Mouse (Mus musculus): ENCODE data around the gene Gng7. TPM values are rescaled to one million over a fixed set of nuclear protein-coding genes. Genes with fewer than 3 reads are reported as not detected.

The Gng7 gene
- polyA plus RNA-seq, 1 experiment from 2014 or later, result 7.0 TPM

DNA sequence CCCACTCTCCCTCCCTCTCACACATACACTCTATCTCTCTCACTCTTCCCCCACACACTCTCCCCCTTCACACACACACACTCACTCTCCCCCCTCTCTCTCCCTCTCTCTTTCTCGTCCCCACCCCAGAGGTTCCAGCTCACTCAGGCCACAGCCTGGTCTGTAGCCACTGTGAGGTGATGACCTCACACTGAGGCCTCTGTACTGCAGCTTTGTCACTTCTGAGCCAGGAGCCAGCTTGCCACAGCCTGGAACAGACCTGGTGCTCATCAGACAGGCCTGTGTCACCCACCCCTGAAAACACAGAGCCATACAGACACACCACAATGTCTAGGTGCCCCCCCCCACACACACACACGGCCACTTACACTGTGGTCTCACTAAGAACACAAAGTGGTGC lies 5.5 kb upstream of the Gng7 start:
- Histone ChIP-seq H3K27me3 (ENCODE audit: control insufficient read depth, insufficient read depth, low read length) (peaks cover 7% of the 10 kb centered on the region), H3K4me3 (ENCODE audit: low read depth, low read length) (no peak overlapping the region), H3K9ac (ENCODE audit: low read length) (no peak overlapping the region), H3K4me2 (no peak overlapping the region), H3K36me3 (ENCODE audit: control insufficient read depth, insufficient read depth, low read length) (no peaks in the 10 kb centered on the region), H3K27ac (ENCODE audit: low read depth, low read length) (no peak overlapping the region), H3K4me1 (ENCODE audit: control insufficient read depth, insufficient read depth, low read length) (peaks cover 4% of the 10 kb centered on the region; the same call in 1 of the 2 replicates), H3K9me3 (ENCODE audit: control insufficient read depth, low read length) (no peaks in the 10 kb centered on the region)
- 75% methylated on average over 2 of the region's 2 CpGs for WGBS
- ATAC-seq (ENCODE audit: low FRiP score) (no peak), DNase-seq (ENCODE audit: low spot score, missing footprints) (no peak)

DNA sequence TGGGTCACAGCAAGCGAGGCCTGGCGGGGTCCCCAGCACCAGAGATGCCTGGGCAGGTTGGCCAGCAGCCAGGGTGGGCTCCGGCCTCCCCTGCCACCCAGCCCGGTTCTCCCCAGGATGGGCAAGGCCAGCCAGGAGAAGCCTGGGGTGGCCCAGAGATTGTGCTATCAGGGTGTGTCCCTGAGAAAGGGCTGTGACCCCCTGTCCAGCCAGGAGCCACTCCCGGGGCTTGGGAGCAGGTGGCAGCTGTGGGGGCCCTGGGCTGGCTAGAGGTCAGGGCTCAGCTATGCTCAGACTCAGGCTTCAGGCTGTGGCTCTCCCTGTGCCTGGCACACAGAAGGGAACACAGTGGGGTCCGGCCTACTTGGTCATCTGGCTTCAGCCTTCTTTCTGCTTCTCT lies 4.9 kb upstream of the Gng7 start:
- H3K4me2 ChIP-seq, result no peak overlapping the region
- 73% methylated on average over 6 of the region's 6 CpGs for WGBS
- H3K36me3 ChIP-seq (ENCODE audit: control insufficient read depth, insufficient read depth, low read length), result no peaks in the 10 kb centered on the region
- no peaks in the 10 kb centered on the region for H3K9me3 ChIP-seq (ENCODE audit: control insufficient read depth, low read length)
- ATAC-seq (ENCODE audit: low FRiP score), result no peak
- no peak overlapping the region for H3K27ac ChIP-seq (ENCODE audit: low read depth, low read length)
- H3K9ac ChIP-seq (ENCODE audit: low read length), result no peak overlapping the region
- DNase-seq (ENCODE audit: low spot score, missing footprints), result no peak
- H3K4me1 ChIP-seq (ENCODE audit: control insufficient read depth, insufficient read depth, low read length), result peaks cover under 1% of the 10 kb centered on the region; the same call in 1 of the 2 replicates
- no peak overlapping the region for H3K4me3 ChIP-seq (ENCODE audit: low read depth, low read length)
- peaks cover 4% of the 10 kb centered on the region for H3K27me3 ChIP-seq (ENCODE audit: control insufficient read depth, insufficient read depth, low read length)

DNA sequence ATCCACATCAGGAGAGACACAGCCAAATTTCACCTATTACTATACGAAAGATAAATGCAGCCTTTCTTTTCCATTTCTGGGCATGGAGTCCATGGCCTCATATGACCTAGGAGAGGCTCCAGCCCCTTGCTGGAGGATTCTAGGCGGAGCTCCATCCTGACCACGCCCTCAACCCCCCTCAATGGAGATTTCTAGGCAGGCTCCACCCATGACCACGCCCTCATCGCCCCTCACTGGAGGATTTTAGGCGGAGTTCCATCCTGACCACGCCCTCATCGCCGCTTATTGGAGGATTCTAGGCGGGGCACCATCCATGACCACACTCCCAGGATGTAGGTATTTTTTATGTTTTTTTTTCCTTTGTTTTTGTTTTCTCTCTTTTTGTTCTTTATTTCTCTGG lies 3.6 kb upstream of the Gng7 start:
- ATAC-seq (ENCODE audit: low FRiP score), result no peak
- peaks cover 5% of the 10 kb centered on the region; the same call in 1 of the 2 replicates for H3K4me1 ChIP-seq (ENCODE audit: control insufficient read depth, insufficient read depth, low read length)
- WGBS, result 46% methylated on average over 10 of the region's 10 CpGs

DNA sequence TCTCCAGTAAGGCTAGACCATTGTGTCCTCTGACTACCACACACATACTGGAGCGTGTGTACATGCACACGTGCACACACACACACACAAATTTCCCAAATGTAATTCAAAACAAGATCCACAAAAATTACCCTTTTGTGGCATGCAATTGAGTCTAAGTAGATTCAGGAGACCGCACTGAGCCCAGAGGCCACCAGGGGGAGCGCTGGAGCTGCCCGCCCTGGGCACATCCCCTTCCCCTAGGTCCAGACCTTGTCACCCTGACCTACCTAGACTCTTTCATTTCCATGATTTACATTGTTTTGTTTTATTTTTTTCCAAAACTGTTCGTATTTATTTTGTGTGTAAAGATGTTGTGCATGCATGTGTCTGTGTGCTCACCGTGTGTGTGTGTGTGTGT lies 1.9 kb upstream of the Gng7 start:
- ATAC-seq (ENCODE audit: low FRiP score) (no peak), DNase-seq (ENCODE audit: low spot score, missing footprints) (peak; percentile 96)
- Histone ChIP-seq H3K4me3 (ENCODE audit: low read depth, low read length) (no peak overlapping the region), H3K36me3 (ENCODE audit: control insufficient read depth, insufficient read depth, low read length) (no peaks in the 10 kb centered on the region), H3K27ac (ENCODE audit: low read depth, low read length) (no peak overlapping the region), H3K27me3 (ENCODE audit: control insufficient read depth, insufficient read depth, low read length) (no peaks in the 10 kb centered on the region), H3K9me3 (ENCODE audit: control insufficient read depth, low read length) (no peaks in the 10 kb centered on the region), H3K4me2 (no peak overlapping the region), H3K9ac (ENCODE audit: low read length) (no peak overlapping the region), H3K4me1 (ENCODE audit: control insufficient read depth, insufficient read depth, low read length) (peaks cover 5% of the 10 kb centered on the region; the same call in 1 of the 2 replicates)
- 7% methylated on average over 7 of the region's 7 CpGs for WGBS

More for the DNA sequence above, 3.6 kb upstream of the Gng7 start:
- Histone ChIP-seq H3K9ac (ENCODE audit: low read length) (no peak overlapping the region), H3K9me3 (ENCODE audit: control insufficient read depth, low read length) (no peaks in the 10 kb centered on the region), H3K4me2 (no peak overlapping the region), H3K27me3 (ENCODE audit: control insufficient read depth, insufficient read depth, low read length) (no peaks in the 10 kb centered on the region; the same call in 1 of the 2 replicates), H3K4me3 (ENCODE audit: low read depth, low read length) (no peak overlapping the region), H3K36me3 (ENCODE audit: control insufficient read depth, insufficient read depth, low read length) (no peaks in the 10 kb centered on the region), H3K27ac (ENCODE audit: low read depth, low read length) (no peak overlapping the region)
- no peak for DNase-seq (ENCODE audit: low spot score, missing footprints)

DNA sequence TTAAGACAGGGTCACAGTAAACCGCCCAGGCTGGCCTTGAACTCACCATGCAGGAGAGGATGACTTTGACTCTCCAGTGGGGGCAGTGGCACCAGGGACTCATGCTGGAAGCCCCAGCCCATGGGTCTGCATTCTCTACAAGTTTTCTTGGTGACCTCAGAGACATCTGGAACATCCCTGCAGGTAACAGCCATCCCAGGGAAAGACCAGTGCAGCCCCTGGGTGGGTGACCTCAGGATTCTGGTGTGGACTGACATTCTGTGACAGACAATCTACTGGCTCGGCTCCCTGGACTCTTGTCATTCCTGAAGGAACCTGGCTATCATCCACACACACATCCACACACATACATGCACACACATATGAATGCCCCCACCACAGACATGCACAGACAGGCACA lies 921 bp upstream of the Gng7 start:
- WGBS, result 93% methylated on average over 2 of the region's 2 CpGs
- DNase-seq (ENCODE audit: low spot score, missing footprints) (no peak), ATAC-seq (ENCODE audit: low FRiP score) (no peak)
- no peak overlapping the region for H3K9ac ChIP-seq (ENCODE audit: low read length)
- H3K27me3 ChIP-seq (ENCODE audit: control insufficient read depth, insufficient read depth, low read length), result no peaks in the 10 kb centered on the region
- H3K27ac ChIP-seq (ENCODE audit: low read depth, low read length), result no peak overlapping the region
- H3K4me1 ChIP-seq (ENCODE audit: control insufficient read depth, insufficient read depth, low read length), result peaks cover 5% of the 10 kb centered on the region; the same call in 1 of the 2 replicates
- no peaks in the 10 kb centered on the region for H3K36me3 ChIP-seq (ENCODE audit: control insufficient read depth, insufficient read depth, low read length)
- no peak overlapping the region for H3K4me2 ChIP-seq
- no peak overlapping the region for H3K4me3 ChIP-seq (ENCODE audit: low read depth, low read length)
- H3K9me3 ChIP-seq (ENCODE audit: control insufficient read depth, low read length), result no peaks in the 10 kb centered on the region

- no peaks in the 10 kb centered on the region for H3K36me3 ChIP-seq (ENCODE audit: control insufficient read depth, insufficient read depth, low read length)
- H3K4me3 ChIP-seq (ENCODE audit: low read depth, low read length), result no peak overlapping the region
- ATAC-seq (ENCODE audit: low FRiP score) (no peak), DNase-seq (ENCODE audit: low spot score, missing footprints) (no peak)
- H3K27me3 ChIP-seq (ENCODE audit: control insufficient read depth, insufficient read depth, low read length), result no peaks in the 10 kb centered on the region
- no peak overlapping the region for H3K9ac ChIP-seq (ENCODE audit: low read length)
- peaks cover 5% of the 10 kb centered on the region; the same call in 1 of the 2 replicates for H3K4me1 ChIP-seq (ENCODE audit: control insufficient read depth, insufficient read depth, low read length)
- no peak overlapping the region for H3K27ac ChIP-seq (ENCODE audit: low read depth, low read length)
- no peak overlapping the region for H3K4me2 ChIP-seq
- WGBS, result 82% methylated on average over 6 of the region's 6 CpGs
- no peaks in the 10 kb centered on the region for H3K9me3 ChIP-seq (ENCODE audit: control insufficient read depth, low read length)
Measured at GRCm38 (mm10) chr10:81010851-81011250, 3.9 kb downstream of the Gng7 start.

GRCm38 (mm10) chr10:81007240-81007639 lies 7.5 kb downstream of the Gng7 start:
- DNase-seq (ENCODE audit: low spot score, missing footprints) (no peak), ATAC-seq (ENCODE audit: low FRiP score) (no peak)
- WGBS, result 37% methylated on average over 7 of the region's 7 CpGs

DNA sequence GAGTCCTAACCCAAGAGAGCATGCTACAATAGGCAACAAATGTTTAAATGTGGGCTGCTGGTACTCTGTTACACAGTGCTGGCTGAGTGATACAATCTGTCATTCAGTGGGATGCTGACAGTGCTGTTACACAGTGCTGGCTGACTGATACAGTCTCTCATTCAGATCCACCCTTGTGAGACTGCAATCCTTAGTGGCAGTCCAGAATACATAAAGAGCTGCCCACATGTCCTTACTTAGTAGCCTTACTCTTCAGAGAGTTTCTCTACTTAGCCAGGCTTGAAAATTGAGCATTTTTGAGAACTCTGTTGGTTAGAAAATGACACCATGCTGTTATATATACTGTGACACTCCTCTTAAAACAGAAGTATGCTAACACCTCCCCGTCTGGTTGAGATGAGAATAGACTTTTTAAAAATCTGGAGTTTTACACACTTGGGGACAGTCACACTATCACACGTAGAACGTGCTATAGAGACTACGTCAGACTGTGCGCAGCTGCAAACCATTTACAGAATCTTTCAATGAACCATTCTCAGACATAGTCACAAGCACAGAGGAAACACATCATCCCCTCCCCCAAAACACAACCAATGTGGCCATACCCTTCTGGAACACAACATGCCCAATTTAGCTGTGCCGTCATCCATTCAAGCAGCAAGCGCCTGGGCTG lies 8.6 kb downstream of the Gng7 start:
- Histone ChIP-seq H3K9me3 (ENCODE audit: control insufficient read depth, low read length) (no peaks in the 10 kb centered on the region), H3K27ac (ENCODE audit: low read depth, low read length) (no peak overlapping the region), H3K4me1 (ENCODE audit: control insufficient read depth, insufficient read depth, low read length) (peaks cover under 1% of the 10 kb centered on the region; the same call in 1 of the 2 replicates), H3K36me3 (ENCODE audit: control insufficient read depth, insufficient read depth, low read length) (no peaks in the 10 kb centered on the region), H3K4me3 (ENCODE audit: low read depth, low read length) (no peak overlapping the region), H3K27me3 (ENCODE audit: control insufficient read depth, insufficient read depth, low read length) (no peaks in the 10 kb centered on the region), H3K4me2 (no peak overlapping the region), H3K9ac (ENCODE audit: low read length) (no peak overlapping the region)
- 94% methylated on average over 7 of the region's 7 CpGs for WGBS
- DNase-seq (ENCODE audit: low spot score, missing footprints) (no peak), ATAC-seq (ENCODE audit: low FRiP score) (no peak)

More at GRCm38 (mm10) chr10:81007240-81007639, 7.5 kb downstream of the Gng7 start:
- Histone ChIP-seq H3K4me2 (no peak overlapping the region), H3K9ac (ENCODE audit: low read length) (no peak overlapping the region), H3K4me1 (ENCODE audit: control insufficient read depth, insufficient read depth, low read length) (no peaks in the 10 kb centered on the region), H3K4me3 (ENCODE audit: low read depth, low read length) (no peak overlapping the region), H3K9me3 (ENCODE audit: control insufficient read depth, low read length) (no peaks in the 10 kb centered on the region), H3K27me3 (ENCODE audit: control insufficient read depth, insufficient read depth, low read length) (no peaks in the 10 kb centered on the region), H3K36me3 (ENCODE audit: control insufficient read depth, insufficient read depth, low read length) (no peaks in the 10 kb centered on the region), H3K27ac (ENCODE audit: low read depth, low read length) (no peak overlapping the region)

DNA sequence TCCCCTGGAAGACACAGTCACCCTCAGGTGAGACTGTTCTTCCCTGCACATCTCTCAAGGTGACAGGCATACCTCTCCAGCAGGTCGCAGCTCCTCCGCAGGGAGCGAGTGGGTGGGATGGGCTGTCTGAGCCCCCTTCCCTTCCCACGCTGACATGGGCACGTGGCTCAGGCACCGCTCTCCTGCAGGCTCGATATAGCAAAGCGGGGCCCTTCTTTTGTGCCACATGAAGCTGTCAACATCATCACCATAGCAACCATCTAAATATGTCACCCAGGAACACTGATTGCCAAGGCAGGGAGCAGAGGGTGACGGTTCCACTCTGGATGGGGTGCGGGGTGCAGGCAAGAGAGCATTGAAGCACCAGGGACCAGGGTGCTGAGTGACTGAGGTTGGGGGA lies 13.6 kb downstream of the Gng7 start:
- Histone ChIP-seq H3K36me3 (ENCODE audit: control insufficient read depth, insufficient read depth, low read length) (no peaks in the 10 kb centered on the region), H3K27ac (ENCODE audit: low read depth, low read length) (no peak overlapping the region; the same call in 1 of the 2 replicates), H3K27me3 (ENCODE audit: control insufficient read depth, insufficient read depth, low read length) (peaks cover 2% of the 10 kb centered on the region; the same call in 1 of the 2 replicates), H3K9me3 (ENCODE audit: control insufficient read depth, low read length) (no peaks in the 10 kb centered on the region), H3K9ac (ENCODE audit: low read length) (no peak overlapping the region; the same call in 1 of the 2 replicates), H3K4me1 (ENCODE audit: control insufficient read depth, insufficient read depth, low read length) (peaks cover 4% of the 10 kb centered on the region), H3K4me3 (ENCODE audit: low read depth, low read length) (no peak overlapping the region), H3K4me2 (no peak overlapping the region)
- ATAC-seq (ENCODE audit: low FRiP score), result no peak
- DNase-seq (ENCODE audit: low spot score, missing footprints), result no peak
- 47% methylated on average over 10 of the region's 10 CpGs for WGBS
